Mouse (Mus musculus): ENCODE measurements around the gene Rgs2. TPM values are rescaled to one million over a fixed set of nuclear protein-coding genes. Genes with fewer than 3 reads are reported as not detected.

Rgs2 gene
- total and polyA plus RNA-seq, 3 experiments: 1.2 to 2.9 TPM; not detected in 1

DNA sequence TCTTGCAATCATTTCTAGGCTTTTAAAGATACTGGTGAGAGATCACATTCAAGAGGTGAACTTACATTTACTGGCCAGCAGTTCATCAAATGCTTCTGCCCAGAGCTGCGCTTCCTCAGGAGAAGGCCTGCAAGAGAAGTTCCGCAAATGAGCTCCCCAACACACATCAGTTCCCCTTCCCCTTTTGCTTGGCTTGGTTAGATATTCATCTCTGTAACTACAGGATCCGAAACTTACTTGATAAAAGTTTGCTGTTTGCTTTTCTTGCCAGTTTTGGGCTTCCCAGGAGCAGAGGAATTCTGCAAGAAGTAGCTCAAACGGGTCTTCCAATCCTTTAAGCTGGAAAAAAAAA, 1.3 kb downstream of the Rgs2 start:
- Histone ChIP-seq H3K27ac (ENCODE audit: control insufficient read depth, low read depth, low read length) (peak overlapping the region; percentile 42; the same call in 1 of the 2 replicates), H3K4me3 (ENCODE audit: control insufficient read depth in 1 of 2, insufficient read depth in 1 of 2, low read depth in 2 of 2, low read length in 2 of 2) (peak overlapping the region; percentile 86 to 91)

DNA sequence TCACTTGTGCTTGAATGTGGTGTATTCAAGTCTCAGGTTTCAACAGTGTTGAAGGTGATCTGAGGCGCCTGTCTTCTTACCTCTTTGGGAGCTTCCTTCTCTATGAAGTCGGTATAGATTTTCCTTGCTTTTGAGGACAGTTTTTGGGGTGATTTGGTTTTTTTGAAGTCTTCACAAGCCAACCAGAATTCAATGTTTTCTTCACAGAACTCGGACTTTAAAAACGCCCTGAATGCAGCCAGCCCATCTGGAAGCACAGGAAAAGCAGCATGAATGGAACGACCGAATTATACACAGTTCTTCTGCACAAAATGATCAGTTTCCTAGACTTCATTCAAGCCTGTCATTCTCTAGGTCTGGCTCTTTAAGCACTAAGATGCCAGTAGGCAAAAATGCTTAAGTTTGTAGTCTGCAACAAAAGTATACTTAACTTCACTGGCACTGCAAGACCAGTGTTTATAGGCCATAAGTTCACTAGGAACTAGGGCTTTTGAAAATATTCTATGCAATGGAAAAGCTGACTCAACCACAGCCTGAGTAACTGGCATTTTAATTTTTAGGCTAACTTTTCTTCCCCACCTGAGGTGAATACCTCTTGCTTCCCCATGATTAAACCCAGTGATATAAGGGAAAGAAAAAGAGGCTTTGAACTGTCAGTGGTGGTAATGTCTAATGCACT, 1.8 kb downstream of the Rgs2 start:
- peaks cover 5 to 6% of the 10 kb centered on the region in 2 experiments; a peak in 3 of 4 replicates for H3K4me1 ChIP-seq (ENCODE audit: control insufficient read depth in 1 of 2, insufficient read depth in 2 of 2, low read length in 2 of 2)
- H3K9ac ChIP-seq (ENCODE audit: control insufficient read depth, low read depth, low read length, poor library complexity, severe bottlenecking): no peak overlapping the region
- no peak overlapping the region for H3K4me3 ChIP-seq (ENCODE audit: control insufficient read depth in 1 of 2, insufficient read depth in 1 of 2, low read depth in 2 of 2, low read length in 2 of 2)
- no peaks in the 10 kb centered on the region for H3K79me2 ChIP-seq (ENCODE audit: control insufficient read depth, insufficient read depth, low read length, poor library complexity)
- TF ChIP-seq ELF1 (IDR thresholded peaks at IDR 0.05; ENCODE audit: low read depth, low read length) (no peak), POLR2AphosphoS5 (IDR thresholded peaks at IDR 0.05; ENCODE audit: borderline replicate concordance, low read depth, low read length) (no peak), KAT2A (conservative IDR thresholded peaks at IDR 0.05; ENCODE audit: low read depth, low read length) (no peak), USF2 (IDR thresholded peaks at IDR 0.05; ENCODE audit: borderline replicate concordance in 1 of 2, insufficient read depth in 1 of 2, low read depth in 1 of 2, low read length in 2 of 2) (no peak), SMC3 (IDR thresholded peaks at IDR 0.05; ENCODE audit: low read depth, low read length) (no peak), BHLHE40 (IDR thresholded peaks at IDR 0.05; ENCODE audit: borderline replicate concordance, low read depth, low read length) (no peak), EP300 (IDR thresholded peaks at IDR 0.05; ENCODE audit: low read depth in 1 of 2, low read length in 2 of 2) (no peak), CTCF (IDR thresholded peaks at IDR 0.05 in 2 of 3, conservative IDR thresholded peaks at IDR 0.05 in 1 of 3; ENCODE audit: control insufficient read depth in 1 of 3, insufficient read depth in 1 of 3, low read depth in 2 of 3, low read length in 3 of 3, poor library complexity in 1 of 3, severe bottlenecking in 1 of 3) (no peak), MYC (IDR thresholded peaks at IDR 0.05; ENCODE audit: low read depth, low read length) (no peak), MYB (IDR thresholded peaks at IDR 0.05; ENCODE audit: low read depth, low read length) (no peak), CHD1 (IDR thresholded peaks at IDR 0.05; ENCODE audit: low read depth, low read length) (no peak), NRF1 (IDR thresholded peaks at IDR 0.05; ENCODE audit: insufficient read depth, low read depth, low read length, poor library complexity, severe bottlenecking) (no peak)
- no peak for DNase-seq (ENCODE audit: low read depth, low spot score)
- peak overlapping the region; percentile 42; the same call in 1 of the 2 replicates for H3K27ac ChIP-seq (ENCODE audit: control insufficient read depth, low read depth, low read length)
- no peaks in the 10 kb centered on the region for H3K9me3 ChIP-seq (replicated peaks; ENCODE audit: insufficient read depth, low read length)
- no peaks in the 10 kb centered on the region for H3K27me3 ChIP-seq (ENCODE audit: control insufficient read depth in 1 of 2, insufficient read depth in 2 of 2, low read length in 2 of 2)
- H3K36me3 ChIP-seq (ENCODE audit: control insufficient read depth in 1 of 2, insufficient read depth in 2 of 2, low read length in 2 of 2): peaks cover 0 to 16% of the 10 kb centered on the region in 2 experiments; a peak in 2 of 4 replicates

More for the DNA sequence above, 1.3 kb downstream of the Rgs2 start:
- peaks cover 0 to 17% of the 10 kb centered on the region in 2 experiments; a peak in 2 of 4 replicates for H3K36me3 ChIP-seq (ENCODE audit: control insufficient read depth in 1 of 2, insufficient read depth in 2 of 2, low read length in 2 of 2)
- no peaks in the 10 kb centered on the region for H3K79me2 ChIP-seq (ENCODE audit: control insufficient read depth, insufficient read depth, low read length, poor library complexity)
- peaks cover 6 to 8% of the 10 kb centered on the region in 2 experiments; a peak in 3 of 4 replicates for H3K4me1 ChIP-seq (ENCODE audit: control insufficient read depth in 1 of 2, insufficient read depth in 2 of 2, low read length in 2 of 2)
- peak; percentile 92 for DNase-seq (ENCODE audit: low read depth, low spot score)
- no peak overlapping the region; the same call in 1 of the 2 replicates for H3K9ac ChIP-seq (ENCODE audit: control insufficient read depth, low read depth, low read length, poor library complexity, severe bottlenecking)
- TF ChIP-seq ELF1 (IDR thresholded peaks at IDR 0.05; ENCODE audit: low read depth, low read length): peak; percentile 59; the same call in 1 of the 2 replicates
- peak; percentile 10; the same call in 1 of the 2 replicates for TF ChIP-seq ZNF384 (IDR thresholded peaks at IDR 0.05; ENCODE audit: low read depth, low read length)
- TF ChIP-seq TCF12 (IDR thresholded peaks at IDR 0.05; ENCODE audit: low read depth, low read length): peak; percentile 26; the same call in 1 of the 2 replicates
- TF ChIP-seq BHLHE40 (IDR thresholded peaks at IDR 0.05; ENCODE audit: borderline replicate concordance, low read depth, low read length): no peak
- TF ChIP-seq RCOR1 (IDR thresholded peaks at IDR 0.05; ENCODE audit: low read depth, low read length): peak; percentile 27; the same call in 1 of the 2 replicates
- peak; percentile 42 to 79; a peak in 3 of 4 replicates for TF ChIP-seq EP300 (IDR thresholded peaks at IDR 0.05; ENCODE audit: low read depth in 1 of 2, low read length in 2 of 2)
- peak; percentile 37; the same call in 1 of the 2 replicates for TF ChIP-seq MXI1 (IDR thresholded peaks at IDR 0.05; ENCODE audit: low read depth, low read length)
- TF ChIP-seq MYC (IDR thresholded peaks at IDR 0.05; ENCODE audit: low read depth, low read length): peak; percentile 38; the same call in 1 of the 2 replicates
- TF ChIP-seq CHD1 (IDR thresholded peaks at IDR 0.05; ENCODE audit: low read depth, low read length): no peak
- peak; percentile 83 for TF ChIP-seq TBP (IDR thresholded peaks at IDR 0.05; ENCODE audit: low read depth, low read length)
- peak; percentile 43; the same call in 1 of the 2 replicates for TF ChIP-seq ETS1 (IDR thresholded peaks at IDR 0.05; ENCODE audit: low read depth, low read length)
- TF ChIP-seq GATA1 (IDR thresholded peaks at IDR 0.05; ENCODE audit: low read depth, low read length): peak; percentile 70
- peak; percentile 47 for TF ChIP-seq SIN3A (IDR thresholded peaks at IDR 0.05; ENCODE audit: low read length)
- no peak for TF ChIP-seq TAL1 (IDR thresholded peaks at IDR 0.05; ENCODE audit: low read length)
- no peaks in the 10 kb centered on the region for H3K27me3 ChIP-seq (ENCODE audit: control insufficient read depth in 1 of 2, insufficient read depth in 2 of 2, low read length in 2 of 2)
- no peaks in the 10 kb centered on the region for H3K9me3 ChIP-seq (replicated peaks; ENCODE audit: insufficient read depth, low read length)

All from MEL (cell line).